Mouse (Mus musculus): ENCODE measurements at regions not wholly inside any gene's neighbourhood (a gene's known extent, or its start where the extent isn't known, plus 50 kb on each side); places are given as distances from the start of the nearest gene placed in this dataset.
A peak's percentile ranks its signal among the peaks of the same experiment; 100 is the strongest.

DNA sequence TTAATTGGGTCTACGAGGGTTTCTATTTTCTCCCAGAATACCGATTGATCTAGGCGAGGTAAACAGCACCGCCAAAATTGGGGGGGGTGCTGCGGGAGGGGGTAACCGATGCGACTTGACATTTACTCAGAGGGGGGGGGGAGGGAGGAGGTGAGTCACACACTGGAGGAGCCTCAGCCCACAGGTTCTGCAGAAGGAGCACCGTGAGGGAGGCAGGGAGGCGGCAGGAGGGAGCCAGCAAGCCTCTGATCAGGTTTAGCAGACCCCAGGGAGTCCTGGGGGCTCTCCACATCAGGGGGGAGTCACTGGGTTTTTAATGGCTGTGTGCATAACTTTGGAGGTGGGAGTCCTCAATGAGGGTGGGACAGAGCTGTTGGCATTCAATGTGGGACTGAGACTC lies 51.3 kb upstream of the Ier5l start:
- no peaks in the 10 kb centered on the region for H3K9me3 ChIP-seq (ENCODE audit: control insufficient read depth, low read length)
- H3K4me3 ChIP-seq (ENCODE audit: low read depth, low read length), result no peak overlapping the region
- no peaks in the 10 kb centered on the region for H3K27me3 ChIP-seq (ENCODE audit: control insufficient read depth, insufficient read depth, low read length)
- no peaks in the 10 kb centered on the region for H3K4me1 ChIP-seq (replicated peaks; ENCODE audit: control insufficient read depth, insufficient read depth, low read length)
- no peak overlapping the region for H3K27ac ChIP-seq (ENCODE audit: low read depth, low read length)
- H3K4me2 ChIP-seq (replicated peaks; ENCODE audit: low read depth, low read length), result no peak overlapping the region
- no peak overlapping the region for H3K9ac ChIP-seq (ENCODE audit: low read depth, low read length)
- ATAC-seq (ENCODE audit: low FRiP score) (no peak), DNase-seq (ENCODE audit: low spot score) (no peak)
- no peaks in the 10 kb centered on the region for H3K36me3 ChIP-seq (ENCODE audit: control insufficient read depth, insufficient read depth, low read length)
- WGBS, result 42% methylated on average over 9 of the region's 9 CpGs

DNA sequence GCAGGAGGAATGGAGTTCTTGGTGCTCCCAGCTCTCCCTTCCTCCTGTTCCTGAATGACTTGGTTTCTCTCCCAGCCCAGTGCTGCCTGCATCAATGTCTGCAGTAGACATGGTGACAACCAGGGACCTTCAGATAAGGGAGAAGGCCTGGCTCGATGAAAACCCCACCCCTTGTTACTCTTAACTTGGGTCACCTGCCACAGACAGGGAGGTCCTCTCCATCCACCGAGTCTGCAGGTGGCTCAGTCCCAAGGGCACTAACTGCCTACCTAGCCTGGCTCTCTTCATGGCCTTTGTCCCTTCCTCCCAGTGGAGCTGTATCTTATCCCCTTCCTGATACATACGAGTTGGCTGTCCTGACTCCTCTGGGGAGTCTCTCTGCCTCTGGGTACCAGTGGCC lies 51.8 kb upstream of the Ier5l start:
- Histone ChIP-seq H3K27ac (ENCODE audit: low read depth, low read length) (no peak overlapping the region), H3K4me2 (replicated peaks; ENCODE audit: low read depth, low read length) (no peak overlapping the region), H3K4me1 (replicated peaks; ENCODE audit: control insufficient read depth, insufficient read depth, low read length) (no peaks in the 10 kb centered on the region), H3K9ac (ENCODE audit: low read depth, low read length) (no peak overlapping the region), H3K27me3 (ENCODE audit: control insufficient read depth, insufficient read depth, low read length) (no peaks in the 10 kb centered on the region), H3K4me3 (ENCODE audit: low read depth, low read length) (no peak overlapping the region), H3K9me3 (ENCODE audit: control insufficient read depth, low read length) (no peaks in the 10 kb centered on the region), H3K36me3 (ENCODE audit: control insufficient read depth, insufficient read depth, low read length) (no peaks in the 10 kb centered on the region)
- DNase-seq (ENCODE audit: low spot score) (no peak), ATAC-seq (ENCODE audit: low FRiP score) (no peak)
- 71% methylated on average over 3 of the region's 3 CpGs for WGBS

DNA sequence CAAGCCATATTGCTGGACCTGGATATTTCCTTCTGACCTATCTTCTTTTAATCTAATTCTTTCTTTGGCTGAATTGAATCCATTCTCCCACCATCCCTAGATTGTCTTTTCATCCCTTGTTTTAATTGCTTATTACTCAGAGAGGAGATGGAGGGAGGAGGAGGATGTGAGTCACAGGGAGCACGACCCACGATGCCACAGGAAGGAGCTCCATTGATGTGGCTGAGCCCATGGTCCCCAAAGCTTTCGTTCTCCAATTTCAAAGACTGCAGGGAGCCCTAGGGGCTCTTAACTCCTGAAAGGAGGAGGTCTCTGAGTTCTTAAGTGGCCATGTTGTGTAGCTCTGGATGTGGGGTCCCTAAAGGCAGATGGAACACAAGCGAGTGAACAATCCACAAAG lies 53.5 kb upstream of the Ier5l start:
- no peaks in the 10 kb centered on the region for H3K9me3 ChIP-seq (ENCODE audit: control insufficient read depth, low read length)
- H3K9ac ChIP-seq (ENCODE audit: low read depth, low read length), result no peak overlapping the region
- ATAC-seq (ENCODE audit: low FRiP score) (no peak), DNase-seq (ENCODE audit: low spot score) (no peak)
- no peak overlapping the region for H3K4me3 ChIP-seq (ENCODE audit: low read depth, low read length)
- H3K27ac ChIP-seq (ENCODE audit: low read depth, low read length), result no peak overlapping the region
- H3K27me3 ChIP-seq (ENCODE audit: control insufficient read depth, insufficient read depth, low read length), result no peaks in the 10 kb centered on the region
- WGBS, result 56% methylated on average over 4 of the region's 4 CpGs
- H3K4me1 ChIP-seq (replicated peaks; ENCODE audit: control insufficient read depth, insufficient read depth, low read length), result no peaks in the 10 kb centered on the region
- H3K36me3 ChIP-seq (ENCODE audit: control insufficient read depth, insufficient read depth, low read length), result no peaks in the 10 kb centered on the region
- no peak overlapping the region for H3K4me2 ChIP-seq (replicated peaks; ENCODE audit: low read depth, low read length)

- no peaks in the 10 kb centered on the region for H3K36me3 ChIP-seq (ENCODE audit: control insufficient read depth, insufficient read depth, low read length)
- no peak overlapping the region for H3K4me2 ChIP-seq (replicated peaks; ENCODE audit: low read depth, low read length)
- no peaks in the 10 kb centered on the region for H3K27me3 ChIP-seq (ENCODE audit: control insufficient read depth, insufficient read depth, low read length)
- H3K27ac ChIP-seq (ENCODE audit: low read depth, low read length), result no peak overlapping the region
- H3K4me1 ChIP-seq (replicated peaks; ENCODE audit: control insufficient read depth, insufficient read depth, low read length), result no peaks in the 10 kb centered on the region
- no peak for DNase-seq (ENCODE audit: low spot score)
- no peak overlapping the region for H3K4me3 ChIP-seq (ENCODE audit: low read depth, low read length)
- no peaks in the 10 kb centered on the region for H3K9me3 ChIP-seq (ENCODE audit: control insufficient read depth, low read length)
- no peak overlapping the region for H3K9ac ChIP-seq (ENCODE audit: low read depth, low read length)
- ATAC-seq (ENCODE audit: low FRiP score), result no peak
Measured at GRCm38 (mm10) chr2:30532948-30533347, 58.9 kb upstream of the Ier5l start.

DNA sequence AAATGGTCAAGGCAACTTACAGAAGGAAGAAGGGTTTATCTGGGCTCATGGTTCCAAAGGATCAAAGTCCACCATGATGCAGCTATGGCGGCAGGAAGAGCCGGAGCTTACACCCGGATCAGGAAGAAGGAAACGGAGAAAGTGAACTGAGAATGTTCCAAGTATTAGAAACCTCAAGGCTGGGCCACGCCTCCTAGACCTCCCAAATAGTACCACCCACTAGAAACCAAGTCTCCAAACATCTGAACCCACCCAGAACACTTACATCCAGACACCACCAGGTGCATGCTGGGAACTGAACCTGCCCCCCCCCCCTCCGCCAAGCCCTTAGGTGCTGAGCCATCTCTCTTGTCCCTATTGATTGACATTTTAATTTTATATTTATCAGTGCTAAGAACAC lies 59.3 kb upstream of the Ier5l start:
- no peaks in the 10 kb centered on the region for H3K27me3 ChIP-seq (ENCODE audit: control insufficient read depth, insufficient read depth, low read length)
- H3K4me1 ChIP-seq (replicated peaks; ENCODE audit: control insufficient read depth, insufficient read depth, low read length), result no peaks in the 10 kb centered on the region
- no peaks in the 10 kb centered on the region for H3K36me3 ChIP-seq (ENCODE audit: control insufficient read depth, insufficient read depth, low read length)
- H3K9me3 ChIP-seq (ENCODE audit: control insufficient read depth, low read length), result no peaks in the 10 kb centered on the region
- H3K4me3 ChIP-seq (ENCODE audit: low read depth, low read length), result no peak overlapping the region
- DNase-seq (ENCODE audit: low spot score) (no peak), ATAC-seq (ENCODE audit: low FRiP score) (no peak)
- no peak overlapping the region for H3K4me2 ChIP-seq (replicated peaks; ENCODE audit: low read depth, low read length)
- H3K9ac ChIP-seq (ENCODE audit: low read depth, low read length), result no peak overlapping the region
- H3K27ac ChIP-seq (ENCODE audit: low read depth, low read length), result no peak overlapping the region
- WGBS, result 94% methylated on average over 6 of the region's 6 CpGs

GRCm38 (mm10) chr2:30534485-30534884 lies 60.4 kb upstream of the Cstad start:
- DNase-seq (ENCODE audit: low spot score), result no peak
- Histone ChIP-seq H3K27me3 (ENCODE audit: control insufficient read depth, insufficient read depth, low read length) (no peaks in the 10 kb centered on the region), H3K4me3 (ENCODE audit: low read depth, low read length) (no peak overlapping the region), H3K9me3 (ENCODE audit: control insufficient read depth, low read length) (no peaks in the 10 kb centered on the region), H3K4me1 (replicated peaks; ENCODE audit: control insufficient read depth, insufficient read depth, low read length) (no peaks in the 10 kb centered on the region), H3K4me2 (replicated peaks; ENCODE audit: low read depth, low read length) (no peak overlapping the region), H3K9ac (ENCODE audit: low read depth, low read length) (no peak overlapping the region), H3K36me3 (ENCODE audit: control insufficient read depth, insufficient read depth, low read length) (no peaks in the 10 kb centered on the region), H3K27ac (ENCODE audit: low read depth, low read length) (no peak overlapping the region)
- no peak for ATAC-seq (ENCODE audit: low FRiP score)
- WGBS, result 55% methylated on average over 10 of the region's 10 CpGs

- Histone ChIP-seq H3K36me3 (ENCODE audit: control insufficient read depth, insufficient read depth, low read length) (no peaks in the 10 kb centered on the region), H3K9ac (ENCODE audit: low read depth, low read length) (no peak overlapping the region), H3K4me2 (replicated peaks; ENCODE audit: low read depth, low read length) (no peak overlapping the region), H3K9me3 (ENCODE audit: control insufficient read depth, low read length) (no peaks in the 10 kb centered on the region), H3K4me3 (ENCODE audit: low read depth, low read length) (no peak overlapping the region), H3K27ac (ENCODE audit: low read depth, low read length) (no peak overlapping the region), H3K4me1 (replicated peaks; ENCODE audit: control insufficient read depth, insufficient read depth, low read length) (peaks cover 4% of the 10 kb centered on the region; the same call in 1 of the 2 replicates), H3K27me3 (ENCODE audit: control insufficient read depth, insufficient read depth, low read length) (no peaks in the 10 kb centered on the region)
- DNase-seq (ENCODE audit: low spot score) (no peak), ATAC-seq (ENCODE audit: low FRiP score) (no peak)
- 72% methylated on average over 1 of the region's 1 CpGs for WGBS
Measured at GRCm38 (mm10) chr2:30539305-30539704, 55.5 kb upstream of the Cstad start.

DNA sequence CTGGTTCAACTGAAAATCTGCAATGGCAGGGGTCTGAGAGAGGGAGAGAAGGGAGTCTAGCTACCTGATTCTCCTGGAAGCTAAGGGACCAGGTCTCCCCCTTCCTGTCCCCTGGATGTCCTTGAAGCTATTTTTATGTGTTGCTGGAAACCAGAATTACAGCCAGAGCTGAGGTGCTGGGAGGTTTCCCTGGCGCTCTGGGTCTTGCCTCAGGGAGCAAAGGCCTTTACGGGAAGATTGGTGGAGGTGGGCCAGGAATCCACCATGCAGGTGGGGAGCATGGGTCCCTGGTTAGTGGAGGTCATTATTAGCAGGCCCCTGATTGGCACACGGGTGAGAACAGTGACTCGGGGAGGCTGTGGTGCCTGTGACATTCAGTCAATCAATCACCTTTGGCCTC lies 53.3 kb upstream of the Cstad start:
- ATAC-seq (ENCODE audit: low FRiP score), result no peak

DNA sequence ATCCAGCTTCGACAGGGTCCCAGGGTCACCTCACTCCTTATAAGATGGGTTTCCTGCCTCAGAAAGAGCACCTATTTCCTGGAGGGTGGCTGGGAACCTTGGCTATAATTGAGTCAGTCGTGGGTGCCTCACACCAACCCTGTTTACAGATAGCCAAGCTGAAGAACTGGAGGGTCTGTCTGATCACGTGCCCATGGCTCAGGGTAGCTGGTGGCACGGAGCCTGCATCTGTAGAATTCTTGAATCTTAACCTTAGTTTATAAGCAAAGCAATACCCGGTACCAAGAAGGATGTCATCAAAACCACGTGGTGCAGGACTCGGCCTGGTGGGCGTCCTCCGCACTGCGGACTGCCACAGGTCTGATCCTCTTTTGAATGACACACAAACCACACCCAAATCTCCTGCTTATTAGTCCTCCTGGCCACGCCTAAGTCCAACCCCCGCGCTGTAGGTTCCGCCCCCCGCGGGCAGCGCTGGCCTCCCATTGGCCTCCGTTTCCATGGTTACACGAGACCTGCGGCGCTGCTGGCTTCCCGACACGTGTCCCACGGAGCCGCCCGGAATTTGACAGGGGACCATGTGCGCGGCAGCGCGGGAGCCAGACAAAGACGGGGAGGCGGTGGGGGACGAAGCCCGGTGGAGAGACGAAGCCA lies 49.9 kb upstream of the Cstad start:
- DNase-seq (ENCODE audit: low spot score) (peak; percentile 95), ATAC-seq (ENCODE audit: low FRiP score) (peak; percentile 87)
- Histone ChIP-seq H3K27me3 (ENCODE audit: control insufficient read depth, insufficient read depth, low read length) (no peaks in the 10 kb centered on the region), H3K27ac (ENCODE audit: low read depth, low read length) (peak overlapping the region; percentile 52; the same call in 1 of the 2 replicates), H3K9me3 (ENCODE audit: control insufficient read depth, low read length) (no peaks in the 10 kb centered on the region), H3K4me1 (replicated peaks; ENCODE audit: control insufficient read depth, insufficient read depth, low read length) (peaks cover 11% of the 10 kb centered on the region), H3K9ac (ENCODE audit: low read depth, low read length) (peak overlapping the region; percentile 42), H3K4me3 (ENCODE audit: low read depth, low read length) (no peak overlapping the region), H3K4me2 (replicated peaks; ENCODE audit: low read depth, low read length) (peak overlapping the region; percentile 22; the same call in 1 of the 2 replicates), H3K36me3 (ENCODE audit: control insufficient read depth, insufficient read depth, low read length) (no peaks in the 10 kb centered on the region)
- WGBS, result 3% methylated on average over 35 of the region's 35 CpGs

More for the DNA sequence above, 53.3 kb upstream of the Cstad start:
- 44% methylated on average over 4 of the region's 4 CpGs for WGBS
- H3K27me3 ChIP-seq (ENCODE audit: control insufficient read depth, insufficient read depth, low read length), result no peaks in the 10 kb centered on the region
- peak overlapping the region; percentile 60; the same call in 1 of the 2 replicates for H3K27ac ChIP-seq (ENCODE audit: low read depth, low read length)
- no peaks in the 10 kb centered on the region for H3K36me3 ChIP-seq (ENCODE audit: control insufficient read depth, insufficient read depth, low read length)
- no peak overlapping the region for H3K4me2 ChIP-seq (replicated peaks; ENCODE audit: low read depth, low read length)
- DNase-seq (ENCODE audit: low spot score), result no peak
- H3K4me1 ChIP-seq (replicated peaks; ENCODE audit: control insufficient read depth, insufficient read depth, low read length), result peaks cover 11% of the 10 kb centered on the region
- peak overlapping the region; percentile 15 for H3K9ac ChIP-seq (ENCODE audit: low read depth, low read length)
- H3K4me3 ChIP-seq (ENCODE audit: low read depth, low read length), result no peak overlapping the region
- H3K9me3 ChIP-seq (ENCODE audit: control insufficient read depth, low read length), result no peaks in the 10 kb centered on the region

Measured in hindbrain, embryonic 11.5 days (tissue).